Mouse (Mus musculus): ENCODE data around the gene Gdpd4.

DNA sequence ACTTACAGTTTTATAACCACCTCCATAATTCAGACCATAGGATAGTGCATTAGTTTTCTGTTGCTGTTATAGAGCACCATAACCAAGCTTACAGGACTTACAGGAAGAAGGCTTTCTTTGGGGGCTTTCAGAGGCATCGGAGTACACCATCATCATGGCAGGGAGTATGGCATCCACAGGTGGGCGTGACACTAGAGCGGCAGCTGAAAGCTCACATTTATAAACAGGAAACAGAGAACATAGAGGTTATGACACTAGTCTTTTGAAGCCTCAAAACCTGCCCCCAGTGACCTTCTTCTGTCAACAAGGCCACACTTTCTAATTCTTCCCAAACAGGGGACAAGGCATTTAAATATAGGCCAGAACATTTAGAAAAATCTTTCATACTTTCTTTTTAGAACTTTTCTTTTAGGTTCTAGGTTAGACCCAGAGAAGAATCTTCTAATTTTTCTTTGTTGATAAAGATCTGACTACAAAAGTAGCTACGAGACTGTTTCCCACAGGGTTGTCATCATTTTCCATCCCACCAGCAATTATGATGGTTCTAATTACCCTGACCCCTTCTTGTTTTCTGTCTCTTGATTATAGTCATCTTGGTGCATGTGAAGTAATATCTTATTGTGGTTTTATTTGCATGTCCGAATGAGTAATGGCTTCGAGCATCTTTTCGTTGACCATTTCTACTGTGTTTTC lies 41.8 kb upstream of the Gdpd4 start:
- TF ChIP-seq CTCF (IDR thresholded peaks at IDR 0.05; ENCODE audit: low read depth) = no peak
- TF ChIP-seq EP300 (optimal IDR thresholded peaks at IDR 0.05) = no peak

Data from stomach, postnatal 0 days (tissue).